Mouse (Mus musculus): ENCODE measurements around the gene Zfp385c.

DNA sequence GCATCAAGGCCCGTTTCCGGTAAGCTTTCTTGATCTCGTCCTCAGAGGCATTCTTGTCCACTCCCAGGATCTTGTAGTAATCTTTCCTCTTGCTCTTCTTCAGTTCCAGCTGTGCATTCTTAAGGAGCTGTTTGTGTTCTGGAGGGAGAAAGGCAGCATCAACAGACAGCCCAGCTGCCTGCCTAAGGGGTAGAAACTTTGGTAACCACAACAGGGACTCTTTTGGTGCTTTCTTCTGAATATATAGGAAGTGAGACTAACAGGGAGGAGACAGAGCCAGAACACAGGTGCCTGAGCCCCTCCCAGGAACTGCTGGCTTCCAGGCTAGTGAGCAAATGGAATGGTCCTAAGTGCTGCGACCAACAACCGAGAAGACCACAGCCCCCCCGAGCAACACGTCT is 107.7 kb downstream of the Zfp385c start:
- TF ChIP-seq POLR2A (IDR thresholded peaks at IDR 0.05; ENCODE audit: extremely low read depth, insufficient read depth, low read length), result no peak
- TF ChIP-seq CTCF (IDR thresholded peaks at IDR 0.05; ENCODE audit: extremely low read depth, insufficient read depth, low read length), result no peak

Data from cortical plate, adult 2 months (tissue).